Mouse (Mus musculus): Measurements from ENCODE around the gene Atp6v0c. TPM values are rescaled to one million over a fixed set of nuclear protein-coding genes. Genes with fewer than 3 reads are reported as not detected.

Gene Atp6v0c
- polyA plus RNA-seq, 1 experiment: 119 TPM

DNA sequence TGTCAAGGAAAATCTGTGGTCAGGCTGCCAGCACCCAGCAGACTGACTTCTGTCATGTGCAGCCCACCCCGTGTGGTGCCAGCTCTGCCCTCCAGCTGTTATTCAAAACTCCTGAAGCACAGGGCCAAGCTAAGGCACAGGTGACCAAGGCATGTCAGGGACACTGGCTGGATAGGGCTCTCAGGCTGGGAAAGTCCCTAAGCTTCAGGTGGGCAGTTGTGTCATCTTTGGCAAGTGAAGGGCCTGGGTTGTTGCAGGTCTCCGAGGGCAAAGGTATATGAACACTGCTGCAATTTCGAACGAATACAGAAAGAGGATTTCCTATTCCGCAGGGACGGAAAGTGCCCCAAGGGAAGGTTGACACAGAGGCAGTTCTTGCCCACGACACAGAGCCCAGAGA, 35.3 kb upstream of the Atp6v0c start:
- no peak for TF ChIP-seq GATA1 (IDR thresholded peaks at IDR 0.05; ENCODE audit: low read length)

GRCm38 (mm10) chr17:24203611-24204534, 34.4 kb upstream of the Atp6v0c start:
- TF ChIP-seq GATA1 (IDR thresholded peaks at IDR 0.05; ENCODE audit: low read length): no peak

DNA sequence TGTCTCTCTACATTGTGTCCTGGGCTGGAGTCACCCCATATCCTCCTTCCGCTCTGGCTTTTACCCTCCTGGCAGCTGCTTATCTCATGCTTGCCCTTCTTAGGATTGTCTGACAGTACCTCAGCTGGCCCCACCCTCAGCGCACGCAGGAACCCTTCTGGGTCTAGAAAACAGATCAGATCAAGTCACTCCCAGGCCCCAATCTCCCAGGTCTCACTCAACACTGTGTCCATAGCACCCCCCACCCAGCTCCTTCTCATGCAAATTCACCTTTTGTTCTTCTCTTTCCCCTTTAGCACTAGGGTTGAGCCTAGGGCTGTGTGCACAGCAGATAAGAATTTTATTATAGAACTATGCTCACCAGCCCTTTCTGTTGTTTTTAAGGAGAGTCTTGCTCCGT, 33.6 kb upstream of the Atp6v0c start:
- TF ChIP-seq GATA1 (IDR thresholded peaks at IDR 0.05; ENCODE audit: low read length): peak; percentile 55

- TF ChIP-seq GATA1 (IDR thresholded peaks at IDR 0.05; ENCODE audit: low read length): no peak
Measured at GRCm38 (mm10) chr17:24201092-24201491, 31.6 kb upstream of the Atp6v0c start.

DNA sequence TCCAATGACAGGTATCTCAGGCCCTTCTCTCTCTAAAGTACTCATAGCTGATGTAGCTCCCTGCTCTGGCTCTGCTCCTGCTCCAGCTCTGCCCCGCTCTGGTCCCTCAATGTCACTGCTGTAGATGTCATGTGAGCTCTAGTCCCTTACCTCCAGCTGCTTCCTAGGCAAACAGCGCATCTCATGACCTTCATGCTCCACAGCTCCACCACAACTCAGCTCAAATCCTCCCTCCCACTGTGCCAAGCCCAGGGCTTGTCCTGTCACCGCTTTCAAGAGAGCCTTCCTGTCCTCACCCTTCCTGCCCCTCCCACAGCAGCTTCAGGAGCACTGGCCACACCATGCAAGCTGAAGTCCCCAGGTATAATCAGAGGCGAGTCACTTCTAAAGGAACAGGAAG, 30.2 kb upstream of the Atp6v0c start:
- TF ChIP-seq GATA1 (IDR thresholded peaks at IDR 0.05; ENCODE audit: low read length): no peak

GRCm38 (mm10) chr17:24199252-24199651, 29.8 kb upstream of the Atp6v0c start:
- TF ChIP-seq GATA1 (IDR thresholded peaks at IDR 0.05; ENCODE audit: low read length): no peak

DNA sequence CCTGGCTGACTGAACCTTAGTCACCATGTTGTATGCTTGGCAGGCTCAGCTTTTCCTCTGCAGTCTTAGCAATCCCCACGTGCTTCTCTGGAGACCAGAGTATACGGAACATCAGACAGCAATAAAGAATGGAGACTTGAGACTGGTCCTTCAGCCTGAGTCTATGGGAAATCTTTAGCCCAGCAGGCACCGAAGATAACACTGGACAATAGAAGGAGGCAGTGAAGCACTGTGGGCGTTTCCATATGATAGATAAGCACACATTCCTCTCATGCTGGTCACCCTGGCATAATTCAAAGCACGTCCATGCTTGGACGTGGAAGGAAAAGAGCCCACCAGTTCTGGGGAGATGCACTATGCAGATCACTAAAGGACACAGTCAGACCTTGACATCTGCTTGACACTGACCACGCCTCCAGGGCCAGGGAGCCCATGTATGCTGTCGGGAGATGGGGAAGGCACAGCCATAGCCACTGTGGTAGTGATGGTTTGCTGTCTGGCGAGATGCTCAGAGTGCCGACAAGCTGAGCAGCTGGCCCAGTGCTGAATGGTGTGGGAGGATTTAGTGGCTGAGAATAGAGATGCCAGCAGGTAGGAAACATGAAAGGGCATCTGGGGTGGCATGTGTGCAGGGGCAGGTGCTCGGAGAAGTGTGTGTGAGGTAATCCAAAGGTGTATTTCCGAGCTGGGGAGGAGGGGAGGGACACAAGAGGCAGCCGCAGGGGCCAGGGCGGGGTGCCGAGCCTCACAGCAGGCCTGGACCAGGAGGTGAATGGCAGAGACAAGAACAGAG, 27.7 kb upstream of the Atp6v0c start:
- no peak for TF ChIP-seq GATA1 (IDR thresholded peaks at IDR 0.05; ENCODE audit: low read length)

DNA sequence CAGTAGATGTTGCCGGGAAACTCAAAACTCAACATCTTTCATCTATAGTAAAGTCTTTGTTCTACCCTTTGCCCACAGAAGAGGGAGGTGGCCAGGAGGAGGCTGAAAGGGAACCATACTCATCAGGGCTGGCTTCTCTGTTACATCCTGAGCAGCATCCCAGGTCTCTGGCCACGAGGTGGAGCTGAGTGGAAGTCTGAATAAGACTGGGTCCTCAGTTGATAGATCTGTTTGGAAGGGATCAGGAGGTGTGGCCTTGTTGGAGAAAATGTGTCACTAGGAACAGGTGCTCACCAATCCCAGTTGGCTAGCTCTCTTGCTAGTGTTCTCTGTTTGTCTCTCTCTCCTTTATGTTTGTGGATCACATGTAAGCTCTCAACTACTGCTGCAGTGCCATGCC, 25.8 kb upstream of the Atp6v0c start:
- no peak for TF ChIP-seq GATA1 (IDR thresholded peaks at IDR 0.05; ENCODE audit: low read length)

DNA sequence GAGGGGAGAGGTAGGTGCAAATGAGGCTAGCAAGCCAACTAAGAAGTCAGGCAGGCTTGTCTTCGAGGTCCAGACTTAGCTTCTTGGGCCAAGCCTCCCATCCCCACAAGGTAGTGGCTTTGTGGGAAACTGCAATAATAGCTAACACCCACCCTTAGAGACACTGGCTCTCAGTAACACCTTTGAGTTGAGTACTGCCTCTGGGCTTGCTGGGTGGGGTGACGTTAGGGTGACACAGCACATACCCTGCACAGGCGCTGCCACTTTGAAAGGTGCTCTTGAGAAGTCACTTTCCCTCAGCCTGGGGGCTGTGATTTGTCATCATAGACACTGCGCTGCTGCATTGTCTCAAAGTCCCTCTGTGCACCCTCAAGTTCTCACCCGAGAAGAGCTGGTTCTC, 24.3 kb upstream of the Atp6v0c start:
- no peak for TF ChIP-seq GATA1 (IDR thresholded peaks at IDR 0.05; ENCODE audit: low read length)

DNA sequence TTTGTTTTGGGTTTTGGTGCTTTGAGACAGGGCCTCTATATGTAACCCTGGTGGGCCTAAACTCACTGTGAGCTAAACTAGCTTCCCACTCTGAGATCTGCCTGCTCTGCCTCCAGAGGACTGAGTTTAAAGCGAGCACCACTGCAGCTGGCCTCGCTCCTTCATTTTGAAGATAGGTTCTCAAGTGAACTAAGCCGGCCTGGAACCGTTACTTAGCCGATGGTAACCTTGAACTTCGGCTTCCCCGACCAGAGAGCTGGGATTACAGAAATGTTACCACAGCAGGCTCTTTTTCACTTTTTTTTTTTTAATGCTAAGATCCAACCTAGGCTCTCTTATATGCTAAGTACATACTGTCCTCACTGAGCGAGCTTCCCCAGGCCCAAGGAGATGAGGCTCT, 23.8 kb upstream of the Atp6v0c start:
- no peak for TF ChIP-seq GATA1 (IDR thresholded peaks at IDR 0.05; ENCODE audit: low read length)

DNA sequence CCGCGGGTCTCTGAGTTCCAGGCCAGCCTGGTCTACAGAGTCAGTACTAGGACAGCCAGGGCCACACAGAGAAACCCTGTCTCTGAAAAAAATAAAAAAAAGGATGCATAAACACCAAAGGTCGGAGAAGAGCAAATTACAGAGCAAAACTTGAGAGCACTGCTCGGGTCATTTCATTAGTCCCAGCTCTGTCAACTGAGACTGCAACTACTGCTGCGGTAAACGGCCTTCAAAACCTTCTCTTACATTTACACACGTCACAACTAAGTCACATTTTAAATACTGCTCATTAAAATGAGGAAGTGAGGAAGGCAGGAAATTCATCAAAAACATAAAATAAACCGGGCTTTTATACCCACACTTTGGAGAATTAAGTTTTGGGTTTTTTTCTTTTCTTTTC, 23.3 kb upstream of the Atp6v0c start:
- no peak for TF ChIP-seq GATA1 (IDR thresholded peaks at IDR 0.05; ENCODE audit: low read length)

- no peak for TF ChIP-seq GATA1 (IDR thresholded peaks at IDR 0.05; ENCODE audit: low read length)
Measured at GRCm38 (mm10) chr17:24191481-24191880, 22.0 kb upstream of the Atp6v0c start.

DNA sequence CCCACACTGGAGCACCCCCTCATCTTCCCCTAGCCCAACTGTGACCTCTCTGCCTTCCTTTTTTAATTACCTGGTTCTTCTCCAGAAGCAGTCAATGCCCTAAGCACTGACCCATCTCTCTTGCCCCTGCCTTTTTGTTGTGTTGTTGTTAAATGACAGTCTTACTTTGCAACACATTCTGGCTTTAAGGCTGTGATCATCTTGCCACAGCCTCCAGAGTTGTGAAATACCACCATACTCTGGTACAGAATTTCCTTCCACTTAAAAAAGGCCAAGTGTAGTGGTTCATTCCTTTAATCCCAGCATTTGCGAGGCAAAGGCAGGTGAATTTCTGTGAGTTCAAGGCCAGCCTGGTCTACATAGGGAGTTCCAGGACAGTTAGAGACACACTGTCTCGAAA, 21.4 kb upstream of the Atp6v0c start:
- no peak for TF ChIP-seq GATA1 (IDR thresholded peaks at IDR 0.05; ENCODE audit: low read length)

- TF ChIP-seq GATA1 (IDR thresholded peaks at IDR 0.05; ENCODE audit: low read length): no peak
Measured at GRCm38 (mm10) chr17:24174259-24174658, 4.8 kb upstream of the Atp6v0c start.

GRCm38 (mm10) chr17:24173423-24173822, 3.9 kb upstream of the Atp6v0c start:
- no peak for TF ChIP-seq GATA1 (IDR thresholded peaks at IDR 0.05; ENCODE audit: low read length)

DNA sequence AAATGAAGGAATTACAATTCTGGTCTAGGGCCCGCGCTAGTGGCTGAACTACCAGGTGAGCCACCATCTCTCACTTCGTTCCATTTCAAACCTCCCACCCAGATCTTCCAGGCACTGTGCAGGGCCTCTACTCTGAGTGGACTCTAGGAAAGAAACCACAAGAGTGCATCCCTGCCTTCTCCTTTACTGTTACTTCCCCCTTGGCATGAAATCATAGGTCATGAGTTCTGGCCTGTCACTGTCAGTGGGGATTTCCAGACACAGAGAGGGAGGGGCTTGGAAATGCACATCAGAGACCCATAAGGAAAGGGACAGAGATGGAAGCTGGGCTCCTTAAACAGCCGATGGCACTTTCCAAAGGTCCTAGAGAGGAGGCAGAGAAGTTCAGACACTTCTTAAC, 2.2 kb upstream of the Atp6v0c start:
- TF ChIP-seq GATA1 (IDR thresholded peaks at IDR 0.05; ENCODE audit: low read length): no peak

- no peak for TF ChIP-seq GATA1 (IDR thresholded peaks at IDR 0.05; ENCODE audit: low read length)
Measured at GRCm38 (mm10) chr17:24170729-24171128, 1.2 kb upstream of the Atp6v0c start.

Data from G1E-ER4 (cell line).